Mouse (Mus musculus): Measurements from ENCODE around the gene Sorcs2.

Gene Sorcs2

GRCm38 (mm10) chr5:36006586-36006985 is 391.4 kb downstream of the Sorcs2 start:
- peak; percentile 81 for DNase-seq (ENCODE audit: low read depth, low spot score)

DNA sequence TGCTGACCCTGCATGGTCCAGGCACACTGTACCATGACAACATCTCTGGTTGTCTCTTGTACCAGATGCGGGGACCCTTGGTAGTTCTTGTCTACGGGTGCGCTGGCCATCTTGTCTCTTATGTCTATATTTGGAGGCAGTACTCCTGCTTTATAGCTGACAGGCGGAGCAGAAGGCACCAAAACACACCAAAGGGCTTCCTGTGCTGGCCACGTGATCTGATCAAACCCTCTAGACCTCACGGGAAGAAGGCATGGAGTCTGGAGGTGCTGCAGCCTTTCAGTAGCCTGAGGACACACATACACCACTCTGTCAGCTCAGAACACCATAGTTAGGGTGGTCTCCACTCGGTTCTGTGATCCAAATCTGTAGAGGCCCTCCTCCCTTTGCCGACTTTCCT is 391.8 kb downstream of the Sorcs2 start:
- peak; percentile 5 for DNase-seq (ENCODE audit: low read depth, low spot score)

GRCm38 (mm10) chr5:36003797-36004196 is 394.1 kb downstream of the Sorcs2 start:
- no peak for DNase-seq (ENCODE audit: low read depth, low spot score)

DNA sequence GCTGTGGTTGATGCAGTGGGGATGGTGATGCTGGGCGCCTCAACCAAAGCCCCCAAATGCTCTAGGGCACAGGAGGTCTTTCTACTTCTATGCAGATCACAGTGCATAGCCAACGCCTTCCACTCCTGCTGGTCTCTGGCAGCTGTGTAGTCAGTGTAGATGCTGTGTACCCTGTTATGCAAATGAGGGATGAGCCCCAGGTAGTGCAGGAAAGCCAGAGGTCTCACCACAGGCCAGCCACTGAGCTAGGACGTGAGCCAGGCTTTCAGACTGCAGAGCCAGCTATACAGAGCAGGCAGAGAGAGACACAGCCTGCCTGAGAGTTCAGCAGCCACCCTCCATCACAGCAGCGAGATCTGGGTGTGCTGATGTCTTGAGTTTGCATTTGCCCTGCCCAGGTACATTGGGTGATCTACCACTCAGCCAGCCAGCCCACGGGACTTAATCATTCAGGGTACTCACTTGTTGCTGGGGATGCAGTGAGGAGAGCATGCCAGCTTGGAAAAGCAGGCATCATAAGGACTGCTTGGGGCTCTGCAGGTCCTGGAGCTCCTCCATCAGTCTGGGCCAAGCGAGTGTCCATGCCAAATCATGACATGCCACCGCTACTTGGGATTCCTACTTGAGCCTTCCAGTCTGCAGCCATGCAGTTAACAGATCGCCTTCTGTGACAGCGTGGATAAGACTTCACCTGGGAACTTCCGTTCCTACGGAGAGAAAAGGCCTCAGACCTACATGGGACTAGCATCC is 407.8 kb downstream of the Sorcs2 start:
- no peak for DNase-seq (ENCODE audit: low read depth, low spot score)

DNA sequence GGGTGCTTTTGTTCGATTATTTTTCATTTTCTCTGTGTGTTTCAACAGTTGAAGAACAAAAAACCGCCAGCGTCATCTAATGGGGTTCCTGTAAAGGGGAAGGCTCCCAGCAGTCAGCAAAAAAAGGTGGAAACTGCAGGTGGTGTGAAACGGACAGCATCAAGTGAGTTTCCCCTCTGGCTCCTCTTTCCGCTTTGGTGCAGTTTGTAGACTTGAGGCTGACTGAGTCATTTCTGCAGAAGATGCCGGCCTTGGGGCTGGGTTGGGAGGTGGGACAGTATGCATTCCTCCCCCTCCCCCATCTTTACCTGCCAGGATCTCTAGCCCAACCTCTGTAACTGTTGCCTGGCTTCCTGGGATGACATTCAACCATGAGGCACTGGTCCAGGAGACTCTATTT is 408.4 kb downstream of the Sorcs2 start:
- DNase-seq (ENCODE audit: low read depth, low spot score), result no peak

- no peak for DNase-seq (ENCODE audit: low read depth, low spot score)
Measured at GRCm38 (mm10) chr5:35988085-35988484, 409.9 kb downstream of the Sorcs2 start.

- DNase-seq (ENCODE audit: low read depth, low spot score), result no peak
Measured at GRCm38 (mm10) chr5:35985611-35986010, 412.3 kb downstream of the Sorcs2 start.

DNA sequence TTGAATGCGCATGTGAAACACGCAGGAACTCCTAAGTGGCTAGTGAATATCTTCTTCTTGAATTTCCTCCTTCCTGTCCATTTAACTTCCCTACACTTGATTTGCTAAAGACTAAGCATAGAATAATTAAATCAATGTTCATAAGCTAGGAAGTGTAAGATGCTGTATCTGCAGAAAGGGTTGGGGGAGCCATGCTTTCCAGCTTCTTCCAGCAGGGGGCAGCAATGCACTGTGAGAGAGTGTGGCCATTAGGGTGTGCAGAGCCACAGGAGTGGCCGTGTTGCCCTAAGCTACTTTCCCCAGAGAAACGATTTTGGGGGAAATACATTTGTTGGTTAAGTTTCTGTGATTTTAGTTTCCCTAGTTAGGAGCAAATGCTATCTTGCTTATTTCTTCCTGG is 416.0 kb downstream of the Sorcs2 start:
- peak; percentile 87 for DNase-seq (ENCODE audit: low read depth, low spot score)

DNA sequence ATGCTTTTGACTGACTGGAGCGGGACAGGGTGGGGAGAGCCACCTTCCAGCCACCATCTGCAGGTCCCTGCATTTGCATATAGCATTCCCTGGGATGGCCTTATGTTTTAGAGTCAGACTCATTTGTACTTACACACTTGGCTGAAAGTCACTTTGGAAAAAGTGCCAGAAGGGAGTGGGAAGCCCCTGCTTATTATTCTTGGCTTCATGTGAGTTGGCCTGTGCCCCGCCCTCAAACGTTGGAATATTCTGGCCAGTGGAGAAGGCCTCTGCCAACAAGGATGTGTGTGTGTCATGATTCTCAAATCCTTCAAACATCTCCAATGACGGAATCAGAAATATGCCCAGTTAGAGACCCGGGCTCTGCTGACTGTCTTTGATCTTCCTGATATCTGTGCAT is 416.6 kb downstream of the Sorcs2 start:
- DNase-seq (ENCODE audit: low read depth, low spot score), result peak; percentile 73

DNA sequence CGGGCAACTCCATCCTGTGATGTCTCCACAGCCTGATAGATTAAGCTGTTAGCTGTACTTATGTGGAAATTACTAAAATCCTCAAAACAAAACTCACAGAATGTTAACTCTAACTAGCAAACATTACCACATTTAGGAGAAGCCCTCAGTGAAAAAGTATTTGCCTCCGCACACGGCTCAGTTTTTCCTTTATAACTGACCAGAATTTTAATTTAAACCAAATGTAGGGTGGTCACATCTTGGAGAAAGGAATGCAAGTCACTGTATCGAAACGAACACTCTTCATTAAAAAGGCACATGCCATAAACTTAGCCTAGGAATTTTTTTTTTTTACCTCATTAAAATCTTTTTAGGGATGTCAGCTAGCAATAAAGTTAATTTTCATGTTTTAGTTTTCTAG is 417.4 kb downstream of the Sorcs2 start:
- peak; percentile 18 for DNase-seq (ENCODE audit: low read depth, low spot score)

DNA sequence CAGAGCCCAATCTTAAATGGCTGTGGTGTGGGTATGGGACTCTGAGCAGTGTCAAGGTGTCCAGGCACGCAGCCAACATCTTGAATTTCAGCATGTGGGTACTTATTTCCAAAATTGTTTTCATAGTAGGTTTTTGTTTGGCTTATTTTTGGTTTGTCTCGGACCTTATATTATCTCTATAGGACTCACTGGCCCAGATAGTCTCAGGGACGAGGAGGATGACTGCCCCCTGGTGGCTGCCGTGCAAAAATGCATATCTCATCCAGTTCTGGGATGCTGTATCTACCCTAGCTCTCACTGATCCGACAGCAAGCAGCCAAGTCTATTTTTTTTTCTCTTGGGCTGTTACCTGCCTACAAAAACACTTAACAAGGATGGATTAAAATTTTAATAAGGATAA is 422.3 kb downstream of the Sorcs2 start:
- peak; percentile 86 for DNase-seq (ENCODE audit: low read depth, low spot score)

DNA sequence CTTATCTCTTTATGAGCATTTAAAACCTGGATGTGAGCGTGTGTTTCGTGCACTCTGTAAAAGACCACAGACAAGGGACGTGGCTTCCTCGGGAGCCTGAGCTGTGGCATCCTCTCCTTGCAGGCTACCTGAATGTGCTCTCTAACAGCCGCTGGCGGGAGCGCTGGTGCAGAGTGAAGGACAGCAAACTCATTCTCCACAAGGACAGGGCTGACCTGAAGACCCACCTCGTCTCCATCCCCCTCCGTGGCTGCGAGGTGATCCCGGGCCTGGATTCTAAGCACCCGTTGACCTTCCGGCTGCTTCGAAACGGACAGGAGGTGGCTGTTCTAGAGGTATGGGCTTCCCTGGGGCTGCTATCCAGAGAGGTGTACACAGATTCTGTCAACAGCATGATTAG is 423.7 kb downstream of the Sorcs2 start:
- DNase-seq (ENCODE audit: low read depth, low spot score), result no peak

GRCm38 (mm10) chr5:35973800-35974199 is 424.1 kb downstream of the Sorcs2 start:
- peak; percentile 97 for DNase-seq (ENCODE audit: low read depth, low spot score)

DNA sequence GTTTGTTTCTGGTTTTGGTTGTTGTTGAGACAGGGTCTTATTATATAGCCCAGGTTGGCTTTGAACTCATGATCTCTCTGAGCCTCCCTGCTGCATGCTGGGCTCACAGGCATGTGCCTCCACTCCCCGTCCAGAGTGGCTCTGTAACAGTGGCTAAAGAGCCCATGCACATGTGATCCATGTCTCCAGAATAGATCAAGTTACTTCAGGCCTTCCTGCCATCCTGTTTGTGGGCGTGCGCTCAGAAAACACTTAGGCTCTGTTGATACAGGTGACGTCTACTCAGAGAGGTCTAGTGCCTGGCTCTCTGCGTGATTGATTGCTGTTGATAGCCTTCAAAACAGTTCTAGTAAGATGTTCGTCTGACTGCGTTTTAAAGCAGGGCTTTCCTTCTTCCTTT is 425.2 kb downstream of the Sorcs2 start:
- DNase-seq (ENCODE audit: low read depth, low spot score), result peak; percentile 43

DNA sequence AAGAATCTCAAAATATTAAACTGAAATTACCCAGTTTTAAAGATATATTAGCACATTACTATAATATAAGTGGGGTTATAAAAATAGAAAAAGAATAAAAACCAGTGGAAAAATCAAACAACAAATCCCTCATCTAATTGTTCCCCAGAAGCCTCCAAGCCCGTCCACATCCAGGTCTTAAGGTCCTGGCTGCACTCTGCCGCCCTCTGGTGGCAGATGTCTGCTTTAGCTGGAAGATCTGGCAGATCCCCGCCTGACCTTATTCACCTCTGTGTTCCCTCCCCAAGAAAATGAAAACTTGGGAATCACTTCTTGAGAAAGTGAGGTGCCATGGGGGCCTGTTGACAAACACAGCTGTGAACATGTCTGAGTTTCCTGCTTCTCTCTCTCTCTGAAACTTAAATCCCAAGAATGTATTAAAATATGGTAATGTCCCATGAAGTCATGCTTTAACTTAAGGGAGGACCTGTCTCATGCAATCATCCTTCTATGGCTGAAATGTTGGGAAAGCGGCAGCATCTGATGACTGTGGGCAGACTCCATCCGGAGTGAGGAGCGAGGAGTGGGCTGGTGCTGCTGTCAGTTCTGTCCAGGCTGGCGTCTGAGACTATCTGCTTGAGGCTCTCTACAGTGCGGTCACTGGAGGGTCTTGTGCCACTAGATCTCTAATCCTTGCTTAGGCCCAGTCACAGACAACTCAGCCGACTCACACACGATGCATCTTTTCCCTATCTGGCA is 425.9 kb downstream of the Sorcs2 start:
- peak; percentile 87 for DNase-seq (ENCODE audit: low read depth, low spot score)

GRCm38 (mm10) chr5:35970380-35971105 is 427.4 kb downstream of the Sorcs2 start:
- no peak for DNase-seq (ENCODE audit: low read depth, low spot score)

- no peak for DNase-seq (ENCODE audit: low read depth, low spot score)
Measured at GRCm38 (mm10) chr5:35969857-35970256, 428.1 kb downstream of the Sorcs2 start.

Measured in 3T3-L1 (cell line).